Mouse (Mus musculus): ENCODE results near the gene Tbx5.

The Tbx5 gene

DNA sequence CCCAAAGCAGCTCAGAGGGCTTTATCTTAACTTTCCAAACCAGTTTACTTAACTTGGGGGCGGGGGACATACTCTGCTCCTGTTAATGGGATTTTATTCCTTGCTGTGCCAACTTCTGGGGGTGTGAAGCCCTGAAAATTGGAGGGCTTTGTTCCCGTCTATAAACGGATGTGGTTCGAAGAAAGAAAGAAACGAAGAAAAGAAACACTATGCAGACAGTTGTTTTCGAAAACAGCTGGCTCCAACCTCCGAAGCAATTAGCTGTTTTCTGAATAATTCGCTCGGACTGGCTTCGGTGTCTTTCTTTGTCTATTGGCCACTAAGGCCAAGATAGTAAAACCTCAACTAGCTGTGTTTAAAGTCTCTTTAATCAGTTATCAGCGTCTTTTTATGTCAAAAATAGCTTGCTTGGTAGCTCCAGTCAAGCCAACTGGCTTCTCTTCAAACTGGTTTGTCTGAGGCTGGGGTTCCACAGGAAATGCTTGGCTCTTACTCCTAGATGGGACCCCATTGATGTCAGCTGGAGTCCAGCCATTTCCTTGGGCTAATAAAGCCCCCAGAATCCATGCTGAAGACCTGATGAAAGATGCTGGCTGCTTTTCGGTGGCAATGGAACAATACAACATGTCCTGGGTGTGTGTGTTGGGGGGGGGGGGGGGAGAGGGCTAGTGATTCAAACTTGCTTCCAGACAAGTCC, 21.3 kb upstream of the Tbx5 start:
- DNase-seq (ENCODE audit: low read depth, low spot score), result no peak

DNA sequence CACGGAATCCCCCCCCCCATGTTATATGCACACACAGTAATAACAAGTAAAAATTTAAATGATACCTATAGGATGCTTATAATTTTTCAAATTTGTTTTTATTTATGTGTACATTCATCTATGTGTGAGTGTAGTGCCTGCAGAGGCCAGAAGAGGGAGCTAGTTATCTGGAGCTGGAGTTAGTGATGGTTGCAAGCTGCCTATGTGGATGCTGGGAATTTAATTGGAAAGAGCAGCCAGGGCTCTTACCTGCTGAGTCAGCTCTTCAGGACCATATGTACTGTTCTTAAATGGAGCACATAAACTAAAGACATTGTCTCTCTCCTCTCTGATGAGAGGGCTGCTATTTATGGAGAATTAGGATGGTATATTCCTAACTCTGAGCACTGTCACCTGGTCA, 17.2 kb upstream of the Tbx5 start:
- DNase-seq (ENCODE audit: low read depth, low spot score), result peak; percentile 53

DNA sequence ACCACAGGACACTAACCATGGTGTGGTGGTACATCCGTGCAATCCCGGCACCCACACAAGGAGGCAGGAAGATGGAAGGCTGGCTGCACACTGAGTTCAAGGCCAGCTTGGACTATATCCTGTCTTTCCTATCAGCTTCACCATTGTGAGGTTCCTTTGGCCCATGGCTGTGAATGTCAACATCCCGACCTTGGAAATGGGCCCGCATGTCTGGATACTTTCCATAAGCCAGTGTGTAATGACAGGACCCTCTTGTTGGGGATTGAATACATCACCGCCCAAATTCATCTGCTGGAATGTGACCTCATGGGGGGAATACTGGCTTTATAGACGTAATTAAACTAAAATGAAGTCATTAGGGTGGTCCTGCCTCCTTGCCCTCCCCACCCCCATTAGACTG, 12.0 kb upstream of the Tbx5 start:
- DNase-seq (ENCODE audit: low read depth, low spot score), result no peak

GRCm38 (mm10) chr5:119821506-119821905, 11.0 kb upstream of the Tbx5 start:
- DNase-seq (ENCODE audit: low read depth, low spot score), result no peak

DNA sequence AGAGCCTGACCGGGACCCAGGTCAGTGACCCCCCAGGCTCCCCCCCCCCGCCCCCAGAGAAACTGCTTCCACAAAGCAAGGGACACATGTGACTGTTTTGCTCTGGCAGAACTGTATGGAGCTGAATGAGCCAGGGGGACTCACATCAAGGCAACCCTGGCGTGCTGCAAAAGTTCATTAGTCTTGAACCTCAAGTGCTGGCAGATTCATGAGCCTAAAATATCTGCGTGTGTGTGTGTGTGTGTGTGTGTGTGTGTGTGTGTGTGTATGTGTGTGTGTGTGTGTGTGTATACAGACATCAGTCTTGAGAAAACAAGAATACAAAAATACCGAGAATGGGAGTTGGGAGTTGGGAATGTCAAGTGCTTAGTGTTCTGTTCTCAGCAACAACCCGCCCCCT, 5.1 kb upstream of the Tbx5 start:
- no peak for DNase-seq (ENCODE audit: low read depth, low spot score)

DNA sequence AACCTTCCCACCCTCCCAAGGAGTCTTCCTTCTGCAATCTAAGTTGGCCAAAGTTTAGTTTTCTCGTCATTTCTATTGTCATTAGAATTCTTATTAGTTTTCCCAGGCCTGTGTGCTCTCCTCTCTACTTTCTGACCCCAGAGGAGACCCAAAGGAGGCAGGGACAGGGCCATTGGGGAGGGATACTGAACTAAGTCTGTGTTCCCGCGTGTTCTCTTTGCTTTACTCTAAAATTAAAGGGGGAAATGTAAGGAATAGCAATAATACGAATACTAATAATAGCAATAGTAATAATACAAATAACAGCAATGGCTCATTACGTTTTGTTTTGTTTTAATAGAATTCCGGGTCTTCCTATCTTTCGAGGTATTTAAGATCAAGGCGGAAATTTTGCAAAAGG, 1.9 kb upstream of the Tbx5 start:
- DNase-seq (ENCODE audit: low read depth, low spot score), result no peak

DNA sequence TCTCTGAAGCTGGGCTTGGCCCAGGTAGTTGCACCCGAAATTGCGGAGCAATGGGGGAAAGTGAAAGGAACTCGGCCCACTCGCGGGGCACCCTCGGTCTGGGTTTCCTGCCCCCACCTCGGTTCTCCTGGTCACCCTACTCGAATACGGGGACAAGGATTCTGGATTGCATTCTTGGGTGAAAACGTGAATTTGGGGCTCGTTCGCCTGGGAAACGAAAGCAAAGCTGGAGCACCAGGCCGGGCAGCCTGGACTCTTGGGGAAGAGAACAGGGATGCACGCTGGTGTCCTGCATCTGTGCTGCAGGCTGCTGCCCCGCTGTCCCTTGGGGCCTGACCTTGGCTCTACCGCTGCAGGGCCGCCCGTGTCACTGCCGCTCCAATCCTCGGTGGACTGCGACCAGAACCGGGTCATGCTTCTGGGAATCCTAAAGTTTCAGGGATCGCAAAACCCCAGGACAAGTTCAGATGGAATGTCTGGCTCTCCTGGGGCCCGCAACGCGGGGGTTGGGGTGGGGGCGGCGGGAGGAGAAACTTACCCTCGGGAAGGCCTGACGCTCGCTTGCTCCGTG, 1.2 kb upstream of the Tbx5 start:
- no peak for DNase-seq (ENCODE audit: low read depth, low spot score)

GRCm38 (mm10) chr5:119831791-119832478, 533 bp upstream of the Tbx5 start:
- DNase-seq (ENCODE audit: low read depth, low spot score), result no peak

DNA sequence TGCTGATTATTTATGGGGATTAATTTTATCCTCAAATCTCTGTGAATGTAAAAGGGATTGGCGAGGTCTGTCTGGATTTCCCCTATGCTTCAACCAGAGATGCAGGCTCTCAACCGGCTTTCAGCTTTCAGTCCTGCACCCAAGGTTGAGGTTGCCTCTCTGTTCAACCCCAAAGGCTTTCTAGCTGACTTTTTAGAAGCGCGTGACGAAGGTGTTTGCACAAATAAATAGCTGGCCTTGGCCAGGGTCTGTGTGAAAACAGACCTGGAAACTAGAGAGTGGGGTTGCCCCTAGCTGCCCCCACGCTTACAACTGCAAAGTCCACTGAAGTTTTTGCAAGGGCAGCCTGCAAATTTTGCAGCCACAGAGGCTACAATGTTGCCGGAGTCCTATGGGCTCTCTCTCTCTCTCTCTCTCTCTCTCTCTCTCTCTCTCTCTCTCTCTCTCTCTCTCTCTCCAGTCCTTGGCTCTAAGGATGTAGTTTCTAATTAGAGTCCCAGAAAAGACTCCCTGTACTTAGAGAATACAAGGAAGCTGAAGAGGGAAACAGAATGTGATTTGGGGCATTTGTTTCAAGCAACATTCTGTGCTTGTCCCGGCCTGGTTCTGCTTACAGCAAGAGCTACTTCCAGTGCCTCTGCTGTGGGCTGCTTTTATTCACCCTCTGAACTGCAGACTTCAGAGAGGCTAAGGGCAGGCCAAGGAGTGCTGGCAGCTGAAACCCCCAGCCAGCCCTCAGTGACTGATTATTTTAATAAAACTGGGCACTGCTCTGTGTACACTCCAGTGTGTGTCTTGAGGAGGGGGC, 959 bp downstream of the Tbx5 start:
- DNase-seq (ENCODE audit: low read depth, low spot score), result no peak

- DNase-seq (ENCODE audit: low read depth, low spot score), result no peak
Observed at GRCm38 (mm10) chr5:119834031-119834403, 1.5 kb downstream of the Tbx5 start.

- DNase-seq (ENCODE audit: low read depth, low spot score), result peak; percentile 28
Observed at GRCm38 (mm10) chr5:119835053-119835867, 2.8 kb downstream of the Tbx5 start.

GRCm38 (mm10) chr5:119835868-119836209, 3.4 kb downstream of the Tbx5 start:
- DNase-seq (ENCODE audit: low read depth, low spot score), result no peak

- DNase-seq (ENCODE audit: low read depth, low spot score), result no peak
Observed at GRCm38 (mm10) chr5:119836618-119837305, 4.3 kb downstream of the Tbx5 start.

- DNase-seq (ENCODE audit: low read depth, low spot score), result no peak
Observed at GRCm38 (mm10) chr5:119837306-119837675, 4.8 kb downstream of the Tbx5 start.

DNA sequence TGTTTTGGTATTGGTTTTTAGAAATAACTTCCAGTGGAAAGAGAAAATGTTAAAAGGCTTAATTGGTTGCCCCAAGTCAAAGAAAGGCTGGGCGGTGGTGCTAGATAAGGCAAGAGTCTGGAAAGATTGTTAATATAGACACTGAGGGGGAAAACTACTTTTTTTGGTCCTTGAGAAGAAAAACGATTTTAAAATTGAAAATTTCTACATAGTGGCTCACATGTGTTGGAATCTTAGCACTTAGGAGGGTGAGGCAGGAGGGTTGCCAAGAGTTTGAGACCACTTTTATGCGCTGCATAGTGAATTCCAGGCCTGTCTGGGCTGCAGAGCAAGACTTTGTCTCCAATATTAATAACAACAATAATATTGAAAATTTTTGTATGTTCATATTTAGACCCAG, 5.4 kb downstream of the Tbx5 start:
- no peak for DNase-seq (ENCODE audit: low read depth, low spot score)

DNA sequence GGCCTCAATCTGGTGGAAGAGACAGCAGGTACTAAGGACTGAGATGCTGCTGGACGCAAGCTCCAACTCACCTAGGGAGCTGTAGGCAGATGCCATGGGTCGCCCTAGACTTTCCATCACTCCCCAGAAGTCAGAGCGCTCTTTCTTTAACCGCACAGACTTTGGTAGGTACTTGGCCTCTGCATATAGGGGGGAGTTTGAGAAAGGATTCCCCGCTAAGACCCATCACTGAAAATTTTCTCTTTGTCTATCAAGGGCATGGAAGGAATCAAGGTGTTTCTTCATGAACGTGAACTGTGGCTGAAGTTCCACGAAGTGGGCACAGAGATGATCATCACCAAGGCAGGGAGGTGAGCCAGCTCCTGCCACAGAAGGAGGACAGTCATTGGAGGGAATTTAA, 6.0 kb downstream of the Tbx5 start:
- DNase-seq (ENCODE audit: low read depth, low spot score), result no peak

- peak; percentile 49 for DNase-seq (ENCODE audit: low read depth, low spot score)
Observed at GRCm38 (mm10) chr5:119839156-119839555, 6.7 kb downstream of the Tbx5 start.

DNA sequence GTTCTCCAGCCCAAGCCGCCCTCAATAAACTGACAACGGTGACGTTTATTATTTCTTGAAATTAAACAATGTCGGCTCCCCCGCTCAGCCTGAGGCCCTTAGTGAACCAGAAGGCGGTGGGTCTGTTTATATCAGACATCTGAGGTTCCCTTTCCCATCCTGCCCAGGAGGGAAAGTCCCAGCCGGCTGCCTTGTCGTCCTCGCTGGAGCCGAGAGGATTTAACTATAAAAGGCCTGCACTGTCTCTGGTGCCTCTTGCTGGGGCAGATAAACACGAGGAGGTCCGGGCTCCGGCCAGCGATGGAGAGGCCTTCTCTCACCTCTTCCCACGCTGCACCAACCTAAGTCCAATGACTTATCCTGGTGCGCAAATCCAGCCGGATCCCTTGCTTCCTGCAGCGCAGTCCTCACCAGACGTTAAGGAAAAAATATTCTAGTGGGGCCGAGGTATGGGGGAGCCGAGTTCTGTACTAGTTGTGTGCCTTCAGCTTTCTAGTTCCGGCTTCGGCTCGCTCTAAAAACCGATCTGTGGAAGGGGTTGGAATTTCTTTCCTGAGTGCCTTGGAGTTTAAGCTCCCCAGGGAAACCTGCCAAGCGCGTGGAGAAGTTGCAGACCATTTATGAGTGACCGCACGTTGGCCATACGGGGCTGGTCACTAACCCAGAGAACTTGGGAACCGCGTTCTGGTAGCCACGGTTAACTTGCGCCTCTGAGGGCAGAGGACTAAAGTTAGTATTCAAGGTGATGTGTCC, 7.3 kb downstream of the Tbx5 start:
- DNase-seq (ENCODE audit: low read depth, low spot score), result no peak

GRCm38 (mm10) chr5:119840404-119840803, 7.9 kb downstream of the Tbx5 start:
- peak; percentile 55 for DNase-seq (ENCODE audit: low read depth, low spot score)

Data from ES-CJ7 (cell line).